Mouse (Mus musculus) forebrain, embryonic 10.5 days (tissue): ENCODE results near the gene Cuta. TPM values are rescaled to one million over a fixed set of nuclear protein-coding genes. Genes with fewer than 3 reads are reported as not detected.
"Not testable (repeated sequence)": the region's sequence is repeated elsewhere in the genome, so short reads cannot be mapped to it uniquely, and the experiment has no call there.

Experiments used
- DNase-seq: peaks from one replicate; pipeline ENCODE4 v3.0.0-alpha.2; 2017; ENCODE audit warnings: low spot score; ENCODE audit errors: extremely low spot score
- H3K27ac ChIP-seq: fragments of 300-500 bp; sonication (generic); 2 replicates; pipeline ENCODE4 v1.5.1; 2016; ENCODE audit warnings: mild to moderate bottlenecking
- H3K27me3 ChIP-seq: fragments of 300-500 bp; sonication (generic); 2 replicates; pipeline ENCODE4 v1.6.1; 2016; ENCODE audit warnings: mild to moderate bottlenecking; ENCODE audit not compliant: poor library complexity, severe bottlenecking
- H3K36me3 ChIP-seq: fragments of 300-500 bp; sonication (generic); replicated peaks from 2 replicates; pipeline ENCODE4 v1.6.1; 2016; ENCODE audit warnings: mild to moderate bottlenecking, moderate library complexity
- H3K4me1 ChIP-seq: fragments of 300-500 bp; sonication (generic); 2 replicates; pipeline ENCODE4 v1.6.1; 2016
- H3K4me3 ChIP-seq: fragments of 300-500 bp; sonication (generic); 2 replicates; pipeline ENCODE4 v1.5.1; 2016; ENCODE audit warnings: mild to moderate bottlenecking, moderate library complexity
- H3K9me3 ChIP-seq: fragments of 300-500 bp; sonication (generic); 2 replicates; pipeline ENCODE4 v1.6.1; 2016; ENCODE audit warnings: mild to moderate bottlenecking, moderate library complexity
- WGBS: fragments of 180-500 bp; shearing (Covaris S2); methylation state at CpG from one replicate; pipeline ENCODE4 v1.1.7; 2016; 5-methylcytosine and 5-hydroxymethylcytosine counted together
- polyA plus RNA-seq: library from polyadenylated mRNA; unstranded; fragments of >200 nt; fragmentation: Nextera tagmentation; extraction: Ambion mirVana; gene quantifications from 2 replicates; pipeline ENCODE4 v1.2.1, GENCODE M21; 2016

Gene Cuta
- polyA plus RNA-seq, 1 experiment from 2014 or later, result 184 TPM

DNA sequence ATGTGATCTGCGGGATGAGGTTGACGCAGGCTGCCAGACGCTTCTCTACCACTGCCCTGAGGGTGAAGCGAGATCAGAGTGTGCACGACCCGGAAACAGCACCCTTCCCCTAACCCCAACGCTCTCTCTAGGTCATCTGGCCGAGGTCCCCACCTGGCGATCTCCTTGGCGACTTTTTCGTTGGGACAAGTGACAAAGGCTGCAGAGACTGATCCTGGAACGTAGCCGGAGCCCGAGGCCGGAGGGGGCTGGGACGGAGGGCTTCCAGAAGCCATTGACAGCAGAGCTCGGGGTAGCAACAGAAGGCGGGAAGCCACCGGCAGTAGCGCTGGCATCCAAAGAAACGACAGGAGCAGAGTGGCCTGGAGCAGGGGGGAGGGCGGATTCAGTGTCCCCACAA, 638 bp downstream of the Cuta start:
- WGBS, result under 1% methylated on average over 22 of the region's 22 CpGs
- DNase-seq, result peak; percentile 39
- Histone ChIP-seq H3K36me3 (peaks cover 42% of the 10 kb centered on the region), H3K4me1 (peaks cover 60% of the 10 kb centered on the region), H3K4me3 (peak overlapping the region; percentile 84), H3K27ac (peak overlapping the region; percentile 96), H3K9me3 (no peaks in the 10 kb centered on the region), H3K27me3 (no peaks in the 10 kb centered on the region)

DNA sequence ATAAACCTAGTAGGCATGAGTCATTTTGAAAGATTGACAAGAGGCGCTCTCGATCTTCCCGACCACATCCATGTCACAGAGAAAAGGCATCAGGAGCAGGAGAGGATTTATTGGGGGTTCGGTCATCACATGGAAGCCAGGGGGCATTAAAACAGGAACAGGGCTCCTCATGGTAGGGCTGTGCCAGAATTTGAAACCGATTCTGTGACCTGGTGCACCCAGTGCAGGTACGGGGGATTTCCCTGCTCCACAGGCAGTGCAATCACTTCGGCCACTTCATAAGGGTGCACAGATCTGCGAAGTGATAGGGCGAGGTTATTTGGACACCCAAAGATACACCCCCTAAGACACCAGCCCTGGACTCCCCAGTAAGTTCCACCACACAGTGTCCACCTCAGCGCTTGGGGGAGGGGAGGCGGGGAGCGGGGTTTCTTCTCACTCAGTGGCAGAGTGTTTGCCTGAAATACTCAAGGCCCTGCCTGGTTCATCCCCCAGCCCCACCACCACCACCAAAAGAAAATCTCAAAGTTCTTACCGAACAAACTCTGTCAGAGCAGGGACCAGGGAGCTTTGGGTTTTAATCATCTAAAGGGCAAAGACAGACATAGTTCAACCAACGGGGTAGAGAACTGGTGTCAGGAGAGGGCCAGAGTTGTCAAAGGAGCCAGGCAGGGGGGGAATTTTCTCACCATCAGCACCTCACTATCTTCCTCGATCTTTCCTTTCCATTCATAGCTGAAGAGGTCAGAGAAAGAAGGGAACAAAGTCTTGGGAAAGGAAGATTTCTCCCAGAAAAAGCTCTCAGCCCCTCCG, 1.3 kb downstream of the Cuta start:
- no peak for DNase-seq
- peak overlapping the region; percentile 84 for H3K4me3 ChIP-seq
- peaks cover 66% of the 10 kb centered on the region for H3K4me1 ChIP-seq
- peak overlapping the region; percentile 96 for H3K27ac ChIP-seq
- peaks cover 42% of the 10 kb centered on the region for H3K36me3 ChIP-seq
- 63% methylated on average over 16 of the region's 16 CpGs for WGBS
- no peaks in the 10 kb centered on the region for H3K9me3 ChIP-seq
- H3K27me3 ChIP-seq, result no peaks in the 10 kb centered on the region

DNA sequence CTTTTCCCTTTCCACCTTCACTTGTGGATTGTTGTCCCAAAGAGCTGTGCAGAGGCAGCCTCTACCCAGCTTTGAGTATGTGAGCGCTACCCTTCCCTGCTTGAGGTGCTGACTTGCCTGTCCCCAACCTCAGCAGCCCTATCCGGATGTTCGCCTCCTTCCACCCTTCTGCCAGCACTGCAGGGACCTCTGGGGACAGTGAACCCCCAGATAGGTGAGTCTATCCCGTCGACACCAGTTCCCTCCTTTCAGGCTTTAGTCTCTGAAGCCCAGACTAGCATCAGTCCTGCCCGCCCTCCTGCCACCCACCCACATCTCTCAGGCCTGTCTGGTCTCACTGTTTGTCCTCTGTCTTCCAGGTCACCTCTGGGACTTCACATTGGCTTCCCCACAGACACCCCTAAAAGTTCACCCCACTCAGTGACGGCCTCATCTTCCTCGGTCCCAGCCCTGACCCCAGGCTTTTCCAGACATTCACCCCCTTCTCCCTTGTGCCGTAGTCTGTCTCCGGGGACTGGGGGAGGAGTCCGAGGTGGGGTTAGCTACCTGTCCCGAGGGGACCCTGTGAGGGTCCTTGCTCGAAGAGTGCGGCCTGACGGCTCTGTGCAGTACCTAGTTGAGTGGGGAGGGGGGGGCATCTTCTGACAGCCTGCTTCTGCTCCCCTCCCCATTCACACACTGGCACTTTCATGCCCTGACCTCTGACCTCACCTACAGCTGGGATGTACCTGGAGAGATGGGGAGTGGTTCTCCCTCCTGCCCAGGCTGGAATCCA, 2.3 kb downstream of the Cuta start:
- Histone ChIP-seq H3K27ac (no peak overlapping the region), H3K27me3 (no peaks in the 10 kb centered on the region), H3K4me3 (peak overlapping the region; percentile 84; the same call in 1 of the 2 replicates), H3K36me3 (peaks cover 43% of the 10 kb centered on the region), H3K4me1 (peaks cover 66% of the 10 kb centered on the region), H3K9me3 (no peaks in the 10 kb centered on the region)
- DNase-seq, result no peak
- 91% methylated on average over 15 of the region's 15 CpGs for WGBS

DNA sequence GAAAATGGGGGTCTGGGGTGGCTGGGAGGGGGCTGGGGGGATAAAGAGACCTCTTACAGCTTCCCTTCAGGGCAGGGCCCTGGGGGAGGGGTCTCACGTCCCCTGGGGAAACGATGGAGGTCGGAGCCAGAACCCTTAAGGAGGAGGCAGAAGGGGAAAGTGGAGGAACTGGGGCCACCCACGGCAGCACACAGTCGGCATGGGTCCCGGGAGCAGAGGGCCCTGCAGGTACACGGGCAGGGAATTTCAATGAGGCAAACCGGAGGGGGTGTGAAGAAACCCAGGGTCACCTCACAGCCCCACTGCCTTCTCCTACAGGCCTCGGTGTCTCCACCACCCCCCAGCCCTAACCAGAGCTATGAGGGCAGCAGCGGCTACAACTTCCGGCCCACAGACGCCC, 2.9 kb downstream of the Cuta start:
- no peak for DNase-seq
- Histone ChIP-seq H3K36me3 (peaks cover 49% of the 10 kb centered on the region), H3K4me1 (peaks cover 59% of the 10 kb centered on the region), H3K27me3 (no peaks in the 10 kb centered on the region), H3K27ac (no peak overlapping the region), H3K4me3 (no peak overlapping the region), H3K9me3 (no peaks in the 10 kb centered on the region)
- WGBS, result 86% methylated on average over 12 of the region's 12 CpGs

DNA sequence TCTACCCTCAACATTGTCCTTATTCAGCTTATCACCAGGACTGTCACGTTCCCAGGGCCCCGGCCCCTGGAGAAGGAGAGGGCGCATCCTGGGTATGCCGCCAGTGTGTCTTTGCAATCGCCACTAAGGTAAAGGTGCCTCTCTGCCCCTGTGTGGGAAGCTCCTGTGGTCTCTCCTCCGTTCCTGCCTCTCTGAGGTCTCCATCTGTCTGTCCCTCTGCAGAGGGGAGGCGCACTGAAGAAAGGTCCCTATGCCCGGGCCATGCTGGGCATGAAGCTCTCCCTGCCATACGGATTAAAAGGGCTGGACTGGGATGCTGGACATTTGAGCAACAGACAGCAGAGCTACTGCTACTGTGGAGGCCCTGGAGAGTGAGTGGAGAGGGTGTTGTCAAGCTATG, 4.3 kb downstream of the Cuta start:
- Histone ChIP-seq H3K27ac (no peak overlapping the region), H3K9me3 (no peaks in the 10 kb centered on the region), H3K36me3 (peaks cover 63% of the 10 kb centered on the region), H3K27me3 (no peaks in the 10 kb centered on the region), H3K4me1 (peaks cover 45% of the 10 kb centered on the region), H3K4me3 (no peak overlapping the region)
- DNase-seq, result no peak
- WGBS, result 91% methylated on average over 9 of the region's 9 CpGs

DNA sequence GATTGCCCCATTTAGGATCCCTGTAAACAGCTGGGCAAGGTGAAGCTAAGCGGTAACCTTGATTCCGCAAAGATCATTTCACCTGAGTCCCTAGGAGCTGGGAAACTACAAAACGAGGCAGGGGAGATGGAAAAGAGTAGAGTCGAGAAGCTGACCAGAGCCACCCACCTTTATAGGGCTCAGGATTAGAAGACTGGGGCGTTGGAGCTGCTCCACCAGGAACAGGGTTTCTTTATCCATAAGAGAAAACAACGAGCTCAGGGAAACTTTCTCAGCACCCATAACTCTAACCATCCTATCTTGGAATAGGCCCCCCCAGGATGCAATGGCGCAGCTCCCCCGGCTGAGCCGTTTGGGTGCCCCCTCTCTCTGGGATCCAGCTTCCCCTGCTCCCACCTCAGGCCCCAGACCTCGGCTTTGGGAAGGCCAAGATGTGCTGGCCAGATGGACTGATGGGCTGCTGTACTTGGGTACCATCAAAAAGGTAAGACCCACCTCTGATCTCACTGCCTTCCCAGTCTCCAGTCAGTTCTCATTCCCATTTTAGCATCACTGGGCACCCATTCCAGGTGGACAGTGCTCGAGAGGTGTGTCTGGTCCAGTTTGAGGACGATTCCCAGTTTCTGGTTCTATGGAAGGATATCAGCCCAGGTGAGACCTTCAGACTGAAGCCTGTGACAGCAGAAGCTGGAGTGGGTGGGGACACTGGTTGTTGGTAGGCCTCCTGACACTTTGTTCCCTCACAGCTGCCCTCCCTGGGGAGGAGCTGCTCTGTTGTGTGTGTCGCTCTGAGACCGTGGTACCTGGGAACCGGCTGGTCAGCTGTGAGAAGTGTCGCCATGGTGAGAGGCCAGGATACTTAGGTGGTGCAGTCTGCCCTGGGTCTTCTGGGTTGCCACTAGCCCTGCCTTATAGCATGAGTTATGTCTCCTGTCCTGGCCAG, 5.2 kb downstream of the Cuta start:
- WGBS, result 83% methylated on average over 16 of the region's 16 CpGs
- H3K9me3 ChIP-seq, result no peaks in the 10 kb centered on the region
- H3K27ac ChIP-seq, result 0 out of 2 replicates have a peak overlapping the region, but pooled peaks have one; percentile 87
- H3K27me3 ChIP-seq, result no peaks in the 10 kb centered on the region
- no peak for DNase-seq
- H3K4me3 ChIP-seq, result peak overlapping the region; percentile 67
- peaks cover 72% of the 10 kb centered on the region for H3K36me3 ChIP-seq
- H3K4me1 ChIP-seq, result peaks cover 41% of the 10 kb centered on the region

DNA sequence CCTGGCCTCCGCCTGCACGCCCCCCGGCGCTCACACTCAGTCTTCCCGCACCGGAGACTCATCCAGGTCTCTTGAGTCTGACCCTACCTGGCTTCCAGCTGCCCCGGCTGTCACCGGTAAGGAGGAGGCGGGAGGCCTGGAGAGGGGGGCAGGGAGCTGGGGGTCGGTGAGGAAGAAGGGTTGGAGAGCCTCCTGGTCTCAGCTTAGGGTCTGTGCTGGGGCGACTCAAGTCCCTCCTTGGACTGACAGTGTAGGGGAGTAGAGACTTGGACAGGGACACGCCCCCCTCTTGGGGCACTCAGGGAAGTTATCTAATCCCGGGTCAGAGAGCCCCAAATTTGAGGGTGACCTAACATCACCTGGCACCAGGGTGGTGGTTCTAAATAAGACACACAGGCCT, 6.0 kb downstream of the Cuta start:
- Histone ChIP-seq H3K4me1 (peaks cover 35% of the 10 kb centered on the region), H3K9me3 (no peaks in the 10 kb centered on the region), H3K36me3 (peaks cover 79% of the 10 kb centered on the region), H3K27me3 (no peaks in the 10 kb centered on the region), H3K4me3 (peak overlapping the region; percentile 67), H3K27ac (peak overlapping the region; percentile 87)
- WGBS, result 10% methylated on average over 13 of the region's 13 CpGs
- no peak for DNase-seq

DNA sequence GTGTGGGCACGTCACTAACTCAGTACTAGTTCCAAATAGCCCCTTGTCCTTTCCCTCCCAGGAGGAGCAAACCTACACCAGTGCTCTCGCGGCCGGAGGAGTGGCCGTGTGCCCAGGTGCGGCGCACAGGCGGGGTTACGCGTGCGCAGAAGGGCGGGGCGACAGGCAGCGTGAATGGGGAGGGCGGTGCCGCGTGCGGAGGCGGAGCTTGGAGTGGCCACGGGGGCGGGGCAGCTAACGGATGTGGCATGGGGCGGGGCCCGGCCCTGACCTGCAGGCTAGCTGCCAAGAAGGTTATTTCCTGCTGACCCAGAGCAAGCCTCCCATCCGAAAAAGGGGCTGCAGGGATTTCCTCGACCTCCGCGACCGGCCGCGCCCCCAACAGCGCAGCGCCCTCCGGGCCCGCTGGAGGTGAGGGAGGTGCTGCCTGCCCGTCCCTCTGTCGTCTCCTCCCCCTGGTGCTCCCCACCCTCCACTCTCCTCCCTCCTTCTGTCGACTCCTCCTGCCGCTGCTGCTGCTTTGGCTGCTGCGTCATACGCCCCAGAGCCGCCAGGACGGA, 6.5 kb downstream of the Cuta start, which contains the start of gene Phf1:
Gene Phf1, plus strand, starts transcription at position 214 of the 560 bp plus-strand sequence.
- H3K27ac ChIP-seq, result peak within 1 kb of the TSS; percentile 87
- H3K9me3 ChIP-seq, result no peaks in the 10 kb centered on the region
- peaks cover 83% of the 10 kb centered on the region for H3K36me3 ChIP-seq
- peak; percentile 93 for DNase-seq
- H3K4me3 ChIP-seq, result peak within 1 kb of the TSS; percentile 67
- H3K4me1 ChIP-seq, result peaks cover 30% of the 10 kb centered on the region
- 0% methylated on average over 34 of the region's 43 CpGs for WGBS
- no peaks in the 10 kb centered on the region for H3K27me3 ChIP-seq

DNA sequence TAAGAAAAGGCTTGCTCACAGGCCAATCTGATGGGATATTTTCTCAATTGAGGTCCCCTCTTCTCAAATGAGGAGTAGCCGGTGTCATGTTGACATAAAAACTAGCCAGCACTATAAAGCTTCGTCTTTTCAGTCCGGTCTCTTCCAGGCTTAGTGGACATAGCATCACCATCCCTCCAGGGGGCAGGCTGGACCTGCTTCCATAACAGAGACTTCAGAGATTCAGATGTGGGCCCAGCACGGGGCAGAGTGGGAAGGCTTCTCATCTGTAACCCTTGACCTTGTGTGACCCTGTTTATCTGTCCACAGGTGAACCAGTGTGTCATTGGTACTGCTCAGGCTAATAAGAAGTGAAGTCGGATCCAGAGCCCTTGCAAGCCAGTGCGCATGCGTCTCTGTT, 7.6 kb downstream of the Cuta start:
- Histone ChIP-seq H3K36me3 (peaks cover 83% of the 10 kb centered on the region), H3K4me1 (peaks cover 20% of the 10 kb centered on the region)
- H3K9me3 ChIP-seq, DNase-seq, H3K27ac ChIP-seq, H3K4me3 ChIP-seq, H3K27me3 ChIP-seq: not testable (repeated sequence)
- WGBS, result 72% methylated on average over 7 of the region's 7 CpGs

DNA sequence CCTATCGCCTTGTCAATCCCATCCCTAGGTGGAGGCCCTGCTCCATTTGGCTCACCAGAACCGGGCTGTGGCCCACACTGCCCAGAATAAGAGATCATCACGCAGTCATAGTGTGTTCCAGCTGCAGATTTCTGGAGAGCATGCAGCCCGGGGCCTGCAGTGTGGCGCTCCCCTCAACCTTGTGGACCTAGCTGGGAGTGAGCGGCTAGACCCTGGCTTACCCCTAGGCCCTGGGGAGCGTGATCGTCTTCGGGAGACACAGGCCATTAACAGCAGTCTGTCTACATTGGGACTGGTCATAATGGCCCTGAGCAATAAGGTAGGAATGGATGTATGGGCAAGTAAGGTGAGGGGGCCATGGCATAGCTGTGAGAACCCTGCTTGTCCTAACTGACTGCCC, 14.0 kb downstream of the Cuta start:
- H3K4me1 ChIP-seq, DNase-seq, H3K27me3 ChIP-seq, H3K9me3 ChIP-seq, H3K27ac ChIP-seq, H3K4me3 ChIP-seq: not testable (repeated sequence)
- 95% methylated on average over 9 of the region's 9 CpGs for WGBS
- peaks cover 93% of the 10 kb centered on the region for H3K36me3 ChIP-seq

DNA sequence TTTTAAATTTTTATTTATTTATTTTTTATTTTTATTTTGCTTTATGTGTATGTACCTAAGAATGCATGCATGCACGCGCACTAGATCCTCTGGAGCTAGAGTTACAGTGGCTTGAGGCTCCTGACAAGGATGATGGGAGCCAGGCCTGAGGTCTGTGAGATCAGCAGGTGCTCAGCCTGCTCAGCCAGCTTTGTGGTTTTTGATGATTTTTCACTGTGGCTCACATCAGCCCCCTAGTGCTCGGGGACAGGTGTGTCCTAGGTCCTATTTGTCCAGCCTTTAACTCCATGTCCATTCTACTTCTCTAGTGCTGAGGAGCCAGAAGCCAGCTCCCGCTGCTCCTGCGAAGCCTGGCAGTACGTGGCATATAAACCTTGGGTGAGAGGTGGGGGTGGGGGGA, 17.0 kb downstream of the Cuta start:
- H3K27ac ChIP-seq, result not testable (repeated sequence)
- WGBS, result 98% methylated on average over 6 of the region's 6 CpGs

DNA sequence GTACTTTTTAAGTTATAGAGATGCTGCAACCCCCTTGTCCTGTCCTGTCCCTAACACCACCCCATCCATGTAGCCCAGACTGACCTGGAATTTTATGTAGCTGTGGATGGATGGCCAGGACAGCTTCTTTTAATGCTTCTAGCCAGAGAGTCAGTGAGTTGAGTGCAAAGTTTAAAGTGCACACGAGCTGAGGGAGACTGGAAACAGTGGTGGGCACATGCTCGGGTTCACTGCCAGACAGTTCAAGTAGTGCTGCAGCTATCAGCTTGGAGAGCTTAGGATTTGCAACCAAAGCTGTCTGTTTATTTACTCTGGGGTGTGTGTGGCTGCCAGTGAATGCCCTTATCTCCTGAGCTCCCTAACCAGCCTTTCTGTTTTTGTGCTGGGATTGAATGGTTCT, 19.9 kb downstream of the Cuta start:
- peaks cover 12% of the 10 kb centered on the region for H3K4me1 ChIP-seq
- not testable (repeated sequence) for H3K27ac ChIP-seq, H3K9me3 ChIP-seq, H3K27me3 ChIP-seq, H3K4me3 ChIP-seq, DNase-seq
- WGBS, result 89% methylated on average over 2 of the region's 2 CpGs
- H3K36me3 ChIP-seq, result peaks cover 45% of the 10 kb centered on the region

More for the DNA sequence above, 17.0 kb downstream of the Cuta start:
- H3K4me1 ChIP-seq, result peaks cover 12% of the 10 kb centered on the region
- H3K4me3 ChIP-seq, DNase-seq, H3K9me3 ChIP-seq, H3K27me3 ChIP-seq: not testable (repeated sequence)
- peaks cover 73% of the 10 kb centered on the region for H3K36me3 ChIP-seq
